Mouse (Mus musculus): Measurements from ENCODE around the gene Gm20379. TPM values are rescaled to one million over a fixed set of nuclear protein-coding genes. Genes with fewer than 3 reads are reported as not detected.

The Gm20379 gene
- polyA plus RNA-seq, 1 experiment, result not detected

- TF ChIP-seq CTCF (IDR thresholded peaks at IDR 0.05; ENCODE audit: insufficient read depth, low read length), result no peak
- no peak for TF ChIP-seq POLR2A (IDR thresholded peaks at IDR 0.05; ENCODE audit: borderline replicate concordance, extremely low read depth, low read depth, low read length)
- Histone ChIP-seq H3K4me1 (ENCODE audit: control insufficient read depth, insufficient read depth, low read length) (no peaks in the 10 kb centered on the region), H3K4me3 (replicated peaks; ENCODE audit: extremely low read depth, low read depth, low read length) (no peak overlapping the region)
- no peak for DNase-seq
- WGBS, result 58% methylated on average over 2 of the region's 2 CpGs
Observed at GRCm38 (mm10) chr13:92297021-92297420, 8.8 kb upstream of the Gm20379 start.

DNA sequence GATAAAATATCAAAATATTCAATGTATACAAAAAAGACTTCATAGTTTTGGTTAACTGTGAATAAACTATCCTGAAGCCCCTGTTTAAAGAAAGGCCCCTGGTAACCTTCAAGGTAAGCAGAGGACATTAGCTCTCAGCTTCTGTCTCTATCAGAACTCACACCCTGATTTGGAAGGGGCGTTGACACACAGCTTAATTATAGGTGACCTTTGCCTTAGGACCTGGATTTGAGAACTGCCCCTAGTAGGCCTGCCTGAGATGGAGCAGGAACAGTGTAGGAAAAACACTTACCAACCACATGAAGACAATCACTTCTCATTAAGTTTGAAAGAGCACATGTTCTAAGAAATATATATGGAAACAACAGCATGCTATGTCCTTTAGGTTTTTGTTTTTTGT lies 6.3 kb upstream of the Gm20379 start:
- TF ChIP-seq CTCF (IDR thresholded peaks at IDR 0.05; ENCODE audit: insufficient read depth, low read length) (no peak), POLR2A (IDR thresholded peaks at IDR 0.05; ENCODE audit: borderline replicate concordance, extremely low read depth, low read depth, low read length) (no peak)
- no peak for DNase-seq
- no peaks in the 10 kb centered on the region for H3K4me1 ChIP-seq (ENCODE audit: control insufficient read depth, insufficient read depth, low read length)
- WGBS, result 78% methylated on average over 1 of the region's 1 CpGs
- no peak overlapping the region for H3K4me3 ChIP-seq (replicated peaks; ENCODE audit: extremely low read depth, low read depth, low read length)

DNA sequence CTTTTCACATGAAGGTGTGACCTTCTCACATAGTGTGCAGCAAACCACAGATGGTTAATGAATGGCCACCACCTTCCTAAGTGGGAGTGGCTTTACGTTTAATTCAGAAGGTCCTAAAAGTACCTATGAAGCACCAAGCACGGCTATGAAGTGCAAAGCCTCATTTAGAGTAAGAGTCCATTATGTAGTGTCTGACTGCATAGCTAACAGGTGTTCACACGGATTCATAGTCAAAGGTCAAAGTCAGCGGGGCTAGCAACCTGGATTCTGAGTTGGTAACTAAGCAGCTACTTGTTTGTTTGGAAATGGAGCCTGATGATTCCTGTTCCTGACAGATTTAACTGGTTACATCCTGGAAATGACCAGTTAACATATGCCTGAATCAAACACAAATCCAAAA lies 4.0 kb upstream of the Gm20379 start:
- no peak overlapping the region for H3K4me3 ChIP-seq (replicated peaks; ENCODE audit: extremely low read depth, low read depth, low read length)
- H3K4me1 ChIP-seq (ENCODE audit: control insufficient read depth, insufficient read depth, low read length), result no peaks in the 10 kb centered on the region
- 70% methylated on average over 4 of the region's 4 CpGs for WGBS
- DNase-seq, result no peak
- TF ChIP-seq POLR2A (IDR thresholded peaks at IDR 0.05; ENCODE audit: borderline replicate concordance, extremely low read depth, low read depth, low read length) (no peak), CTCF (IDR thresholded peaks at IDR 0.05; ENCODE audit: insufficient read depth, low read length) (no peak)

- no peak for TF ChIP-seq POLR2A (IDR thresholded peaks at IDR 0.05; ENCODE audit: borderline replicate concordance, extremely low read depth, low read depth, low read length)
- TF ChIP-seq CTCF (IDR thresholded peaks at IDR 0.05; ENCODE audit: insufficient read depth, low read length), result no peak
- no peak for DNase-seq
- Histone ChIP-seq H3K4me1 (ENCODE audit: control insufficient read depth, insufficient read depth, low read length) (no peaks in the 10 kb centered on the region), H3K4me3 (replicated peaks; ENCODE audit: extremely low read depth, low read depth, low read length) (no peak overlapping the region)
- WGBS, result 80% methylated on average over 4 of the region's 4 CpGs
Observed at GRCm38 (mm10) chr13:92302466-92302865, 3.3 kb upstream of the Gm20379 start.

GRCm38 (mm10) chr13:92303062-92303948 lies 2.5 kb upstream of the Gm20379 start:
- Histone ChIP-seq H3K4me3 (replicated peaks; ENCODE audit: extremely low read depth, low read depth, low read length) (no peak overlapping the region), H3K4me1 (ENCODE audit: control insufficient read depth, insufficient read depth, low read length) (no peaks in the 10 kb centered on the region)
- WGBS, result 86% methylated on average over 8 of the region's 8 CpGs
- no peak for DNase-seq
- TF ChIP-seq POLR2A (IDR thresholded peaks at IDR 0.05; ENCODE audit: borderline replicate concordance, extremely low read depth, low read depth, low read length), result no peak
- TF ChIP-seq CTCF (IDR thresholded peaks at IDR 0.05; ENCODE audit: insufficient read depth, low read length), result no peak

GRCm38 (mm10) chr13:92304291-92304690 lies 1.5 kb upstream of the Gm20379 start:
- 97% methylated on average over 5 of the region's 5 CpGs for WGBS
- Histone ChIP-seq H3K4me1 (ENCODE audit: control insufficient read depth, insufficient read depth, low read length) (no peaks in the 10 kb centered on the region), H3K4me3 (replicated peaks; ENCODE audit: extremely low read depth, low read depth, low read length) (no peak overlapping the region)
- no peak for DNase-seq
- TF ChIP-seq POLR2A (IDR thresholded peaks at IDR 0.05; ENCODE audit: borderline replicate concordance, extremely low read depth, low read depth, low read length), result no peak
- TF ChIP-seq CTCF (IDR thresholded peaks at IDR 0.05; ENCODE audit: insufficient read depth, low read length), result no peak

DNA sequence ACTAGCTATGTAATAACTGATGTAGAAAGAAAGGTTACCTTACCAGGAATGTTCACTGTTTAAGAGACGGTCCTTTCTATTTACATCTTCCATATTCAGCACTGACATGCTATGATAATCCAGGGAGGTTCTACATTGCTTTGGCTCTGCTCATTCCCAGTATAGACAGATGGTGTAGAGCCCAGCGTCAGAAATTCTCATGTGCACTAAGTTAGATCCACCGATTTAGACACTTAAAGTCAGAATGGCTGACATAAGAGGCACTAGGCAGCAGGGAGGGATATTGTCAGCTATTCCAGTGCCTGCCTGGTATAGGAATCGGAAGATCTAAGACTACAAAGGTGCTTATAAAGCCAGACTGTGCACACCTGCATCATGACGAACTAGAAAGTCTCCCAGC lies 8.8 kb downstream of the Gm20379 start:
- DNase-seq, result no peak
- TF ChIP-seq CTCF (IDR thresholded peaks at IDR 0.05; ENCODE audit: insufficient read depth, low read length) (no peak), POLR2A (IDR thresholded peaks at IDR 0.05; ENCODE audit: borderline replicate concordance, extremely low read depth, low read depth, low read length) (no peak)
- 86% methylated on average over 5 of the region's 5 CpGs for WGBS
- Histone ChIP-seq H3K4me1 (ENCODE audit: control insufficient read depth, insufficient read depth, low read length) (no peaks in the 10 kb centered on the region), H3K4me3 (replicated peaks; ENCODE audit: extremely low read depth, low read depth, low read length) (no peak overlapping the region)

- Histone ChIP-seq H3K4me3 (replicated peaks; ENCODE audit: extremely low read depth, low read depth, low read length) (no peak overlapping the region), H3K4me1 (ENCODE audit: control insufficient read depth, insufficient read depth, low read length) (no peaks in the 10 kb centered on the region)
- TF ChIP-seq CTCF (IDR thresholded peaks at IDR 0.05; ENCODE audit: insufficient read depth, low read length) (no peak), POLR2A (IDR thresholded peaks at IDR 0.05; ENCODE audit: borderline replicate concordance, extremely low read depth, low read depth, low read length) (no peak)
- no peak for DNase-seq
- 70% methylated on average over 5 of the region's 5 CpGs for WGBS
Observed at GRCm38 (mm10) chr13:92320770-92321169, 15.0 kb downstream of the Gm20379 start.

GRCm38 (mm10) chr13:92326030-92326429 lies 20.2 kb downstream of the Gm20379 start:
- Histone ChIP-seq H3K4me3 (replicated peaks; ENCODE audit: extremely low read depth, low read depth, low read length) (no peak overlapping the region), H3K4me1 (ENCODE audit: control insufficient read depth, insufficient read depth, low read length) (no peaks in the 10 kb centered on the region)
- TF ChIP-seq CTCF (IDR thresholded peaks at IDR 0.05; ENCODE audit: insufficient read depth, low read length), result no peak
- no peak for TF ChIP-seq POLR2A (IDR thresholded peaks at IDR 0.05; ENCODE audit: borderline replicate concordance, extremely low read depth, low read depth, low read length)
- DNase-seq, result no peak
- WGBS, result 71% methylated on average over 5 of the region's 5 CpGs

- TF ChIP-seq POLR2A (IDR thresholded peaks at IDR 0.05; ENCODE audit: borderline replicate concordance, extremely low read depth, low read depth, low read length) (no peak), CTCF (IDR thresholded peaks at IDR 0.05; ENCODE audit: insufficient read depth, low read length) (no peak)
- H3K4me1 ChIP-seq (ENCODE audit: control insufficient read depth, insufficient read depth, low read length), result no peaks in the 10 kb centered on the region
- WGBS, result 69% methylated on average over 2 of the region's 2 CpGs
- no peak overlapping the region for H3K4me3 ChIP-seq (replicated peaks; ENCODE audit: extremely low read depth, low read depth, low read length)
- no peak for DNase-seq
Observed at GRCm38 (mm10) chr13:92328000-92328399, 22.2 kb downstream of the Gm20379 start.
